In genomic region chr9:118003218-118003886, GRCm38 (mm10) we compare ENCODE assay signal across 26 mouse cellular contexts. TPM values are rescaled to one million over a fixed set of nuclear protein-coding genes. Genes with fewer than 3 reads are reported as not detected.
DNase-seq lines count a peak whose midpoint lies in the region; ATAC-seq and TF ChIP-seq lines count a peak whose summit lies in the region.
"Had no signal": no experiment of that assay in that cellular context is flagged by ENCODE, and none has a peak within 500 bp of the region (broad histone marks: within the 10 kb centered on the region; RNA-seq: fewer than 3 reads in every experiment).

No protein-coding gene starts in this region.

- peak; percentile 16 for DNase-seq in forebrain, embryonic 14.5 days (ENCODE audit: low spot score)
- DNase-seq in intestine, embryonic 14.5 days (ENCODE audit: low spot score) = no peak
- peak; percentile 8 for DNase-seq in lung, postnatal 0 days (ENCODE audit: low spot score)
- no peak for DNase-seq in lung, adult 2 months
- no peak for DNase-seq in frontal cortex, postnatal 36 days (ENCODE audit: low spot score in 2 of 2)
- DNase-seq: adrenal gland, adult 2 months; adrenal gland, postnatal 14 days; B cell, adult 2 months; cerebellum, adult 18-20 months; cerebellum, adult 9-10 months; cerebellum, postnatal 14 days; gastrocnemius, postnatal 10 days; gastrocnemius, postnatal 36 days; kidney, adult 2 months had no signal

- H3K4me3 ChIP-seq in forebrain, embryonic 14.5 days (ENCODE audit: low read depth, low read length) = no peak overlapping the region
- no peak overlapping the region for H3K4me3 ChIP-seq in forebrain, embryonic 16.5 days (replicated peaks; ENCODE audit: low read length)
- no peak overlapping the region for H3K4me3 ChIP-seq in intestine, embryonic 14.5 days (ENCODE audit: low read depth, low read length)
- no peak overlapping the region for H3K4me3 ChIP-seq in intestine, embryonic 16.5 days (ENCODE audit: low read length)
- no peak overlapping the region for H3K4me3 ChIP-seq in lung, postnatal 0 days (ENCODE audit: low read depth, low read length)
- H3K4me3 ChIP-seq in lung, adult 2 months (replicated peaks; ENCODE audit: extremely low read depth, low read depth, low read length) = no peak overlapping the region
- H3K4me3 ChIP-seq in myocyte = no peak overlapping the region
- H3K4me3 ChIP-seq: embryonic facial prominence, embryonic 12.5 days; erythroblast, embryonic 14.5 days; forebrain, embryonic 13.5 days; hindbrain, embryonic 12.5 days; hindbrain, embryonic 15.5 days had no signal

- no peak for TF ChIP-seq EP300 in lung, postnatal 0 days (IDR thresholded peaks at IDR 0.05)

- H3K9ac ChIP-seq in forebrain, embryonic 14.5 days (ENCODE audit: low read length) = no peak overlapping the region
- no peak overlapping the region for H3K9ac ChIP-seq in forebrain, embryonic 16.5 days (replicated peaks; ENCODE audit: low read depth, low read length)
- no peak overlapping the region for H3K9ac ChIP-seq in intestine, embryonic 14.5 days (ENCODE audit: low read length)
- no peak overlapping the region for H3K9ac ChIP-seq in intestine, embryonic 16.5 days (ENCODE audit: low read depth, low read length)
- no peak overlapping the region for H3K9ac ChIP-seq in lung, postnatal 0 days (replicated peaks; ENCODE audit: low read depth)
- H3K9ac ChIP-seq: embryonic facial prominence, embryonic 12.5 days; forebrain, embryonic 13.5 days; hindbrain, embryonic 12.5 days; hindbrain, embryonic 15.5 days had no signal

- no peaks in the 10 kb centered on the region for H3K36me3 ChIP-seq in forebrain, embryonic 14.5 days (ENCODE audit: control insufficient read depth, insufficient read depth, low read length)
- no peaks in the 10 kb centered on the region for H3K36me3 ChIP-seq in forebrain, embryonic 16.5 days (ENCODE audit: control insufficient read depth, insufficient read depth)
- H3K36me3 ChIP-seq in intestine, embryonic 14.5 days (ENCODE audit: control insufficient read depth, insufficient read depth, low read length) = no peaks in the 10 kb centered on the region
- H3K36me3 ChIP-seq in intestine, embryonic 16.5 days (ENCODE audit: control insufficient read depth, insufficient read depth, low read length) = no peaks in the 10 kb centered on the region
- H3K36me3 ChIP-seq in lung, postnatal 0 days (ENCODE audit: insufficient read depth, low read length) = no peaks in the 10 kb centered on the region
- no peaks in the 10 kb centered on the region for H3K36me3 ChIP-seq in myocyte (ENCODE audit: control insufficient read depth, insufficient read depth)
- H3K36me3 ChIP-seq: embryonic facial prominence, embryonic 12.5 days; G1E; hindbrain, embryonic 12.5 days; hindbrain, embryonic 15.5 days had no signal

- H3K79me2 ChIP-seq in myocyte (ENCODE audit: control insufficient read depth, insufficient read depth) = no peaks in the 10 kb centered on the region

- ATAC-seq in forebrain, embryonic 14.5 days = no peak
- no peak for ATAC-seq in forebrain, embryonic 16.5 days
- no peak for ATAC-seq in intestine, embryonic 14.5 days (replicated peaks; ENCODE audit: low FRiP score, low TSS enrichment, low read depth)
- no peak for ATAC-seq in intestine, embryonic 16.5 days
- no peak for ATAC-seq in lung, postnatal 0 days
- ATAC-seq: forebrain, embryonic 13.5 days; intestine, postnatal 0 days had no signal

- no peaks in the 10 kb centered on the region for H3K4me1 ChIP-seq in forebrain, embryonic 14.5 days (ENCODE audit: control insufficient read depth, insufficient read depth, low read length)
- no peaks in the 10 kb centered on the region for H3K4me1 ChIP-seq in forebrain, embryonic 16.5 days (replicated peaks; ENCODE audit: control insufficient read depth, insufficient read depth, low read length)
- H3K4me1 ChIP-seq in intestine, embryonic 14.5 days (replicated peaks; ENCODE audit: control insufficient read depth, insufficient read depth, low read length) = peaks cover 6% of the 10 kb centered on the region; the same call in 1 of the 2 replicates
- 0 out of 2 replicates have a peak, but pooled peaks cover 4% of the 10 kb centered on the region for H3K4me1 ChIP-seq in intestine, embryonic 16.5 days (ENCODE audit: control insufficient read depth, insufficient read depth, low read length)
- H3K4me1 ChIP-seq in lung, postnatal 0 days (ENCODE audit: insufficient read depth, low read depth, low read length) = no peaks in the 10 kb centered on the region
- no peaks in the 10 kb centered on the region for H3K4me1 ChIP-seq in lung, adult 2 months (ENCODE audit: control insufficient read depth, insufficient read depth, low read length)
- H3K4me1 ChIP-seq: embryonic facial prominence, embryonic 12.5 days; forebrain, embryonic 13.5 days; hindbrain, embryonic 12.5 days; hindbrain, embryonic 15.5 days had no signal

- no peak for TF ChIP-seq CTCF in lung, postnatal 0 days (IDR thresholded peaks at IDR 0.05)
- no peak for TF ChIP-seq CTCF in lung, adult 2 months (IDR thresholded peaks at IDR 0.05; ENCODE audit: insufficient read depth, low read length)

- H3K27ac ChIP-seq in forebrain, embryonic 14.5 days (ENCODE audit: low read depth, low read length) = no peak overlapping the region
- no peak overlapping the region for H3K27ac ChIP-seq in forebrain, embryonic 16.5 days (ENCODE audit: low read length)
- H3K27ac ChIP-seq in intestine, embryonic 14.5 days (ENCODE audit: low read depth) = 0 out of 2 replicates have a peak overlapping the region, but pooled peaks have one; percentile 35
- no peak overlapping the region for H3K27ac ChIP-seq in intestine, embryonic 16.5 days (ENCODE audit: low read length)
- no peak overlapping the region for H3K27ac ChIP-seq in lung, postnatal 0 days (ENCODE audit: low read length)
- H3K27ac ChIP-seq: embryonic facial prominence, embryonic 12.5 days; forebrain, embryonic 13.5 days; hindbrain, embryonic 12.5 days; hindbrain, embryonic 15.5 days had no signal

- H3K9me3 ChIP-seq in forebrain, embryonic 14.5 days (replicated peaks; ENCODE audit: control insufficient read depth, low read length) = no peaks in the 10 kb centered on the region
- H3K9me3 ChIP-seq in forebrain, embryonic 16.5 days (ENCODE audit: control insufficient read depth, low read length) = no peaks in the 10 kb centered on the region
- H3K9me3 ChIP-seq in intestine, embryonic 14.5 days (ENCODE audit: control insufficient read depth, low read length) = no peaks in the 10 kb centered on the region
- H3K9me3 ChIP-seq in intestine, embryonic 16.5 days (ENCODE audit: control insufficient read depth, low read length) = no peaks in the 10 kb centered on the region
- no peaks in the 10 kb centered on the region for H3K9me3 ChIP-seq in lung, postnatal 0 days (ENCODE audit: low read length)
- H3K9me3 ChIP-seq: embryonic facial prominence, embryonic 12.5 days; forebrain, embryonic 13.5 days; G1E; hindbrain, embryonic 12.5 days; hindbrain, embryonic 15.5 days had no signal

- H3K27me3 ChIP-seq in forebrain, embryonic 14.5 days (replicated peaks; ENCODE audit: control insufficient read depth, insufficient read depth, low read length) = no peaks in the 10 kb centered on the region
- H3K27me3 ChIP-seq in forebrain, embryonic 16.5 days (replicated peaks; ENCODE audit: control insufficient read depth, insufficient read depth, low read length) = no peaks in the 10 kb centered on the region
- no peaks in the 10 kb centered on the region for H3K27me3 ChIP-seq in intestine, embryonic 14.5 days (replicated peaks; ENCODE audit: control insufficient read depth, insufficient read depth, low read length)
- no peaks in the 10 kb centered on the region for H3K27me3 ChIP-seq in intestine, embryonic 16.5 days (replicated peaks; ENCODE audit: control insufficient read depth, insufficient read depth, low read length)
- no peaks in the 10 kb centered on the region for H3K27me3 ChIP-seq in lung, postnatal 0 days (replicated peaks; ENCODE audit: insufficient read depth, low read length)
- no peaks in the 10 kb centered on the region for H3K27me3 ChIP-seq in myocyte (ENCODE audit: control insufficient read depth, insufficient read depth, insufficient read length)
- H3K27me3 ChIP-seq: CH12.LX; embryonic facial prominence, embryonic 12.5 days; forebrain, embryonic 13.5 days; hindbrain, embryonic 12.5 days; hindbrain, embryonic 15.5 days had no signal

- 77% methylated on average over 4 of the region's 4 CpGs for WGBS in forebrain, embryonic 14.5 days
- WGBS in forebrain, embryonic 16.5 days = 68% methylated on average over 4 of the region's 4 CpGs
- WGBS in intestine, embryonic 14.5 days = 40% methylated on average over 4 of the region's 4 CpGs
- 54% methylated on average over 4 of the region's 4 CpGs for WGBS in intestine, embryonic 16.5 days
- 59% methylated on average over 4 of the region's 4 CpGs for WGBS in lung, postnatal 0 days
- WGBS in lung, adult 2 months = 73% methylated on average over 4 of the region's 4 CpGs

- H3ac ChIP-seq in myocyte (ENCODE audit: control insufficient read depth, insufficient read length) = no peak overlapping the region

- TF ChIP-seq POLR2A in lung, adult 2 months (IDR thresholded peaks at IDR 0.05; ENCODE audit: borderline replicate concordance, extremely low read depth, low read depth, low read length) = no peak
- no peak for TF ChIP-seq POLR2A in myocyte (IDR thresholded peaks at IDR 0.05; ENCODE audit: insufficient read length, low read depth)

- H3K4me2 ChIP-seq in forebrain, embryonic 14.5 days (ENCODE audit: low read length) = no peak overlapping the region
- no peak overlapping the region for H3K4me2 ChIP-seq in forebrain, embryonic 16.5 days (ENCODE audit: low read length)
- H3K4me2 ChIP-seq in intestine, embryonic 14.5 days (ENCODE audit: low read length) = no peak overlapping the region
- H3K4me2 ChIP-seq in intestine, embryonic 16.5 days (ENCODE audit: low read depth, low read length) = no peak overlapping the region
- H3K4me2 ChIP-seq in lung, postnatal 0 days (replicated peaks; ENCODE audit: low read depth, low read length) = no peak overlapping the region
- no peak overlapping the region for H3K4me2 ChIP-seq in myocyte (ENCODE audit: low read depth)
- H3K4me2 ChIP-seq: embryonic facial prominence, embryonic 12.5 days; forebrain, embryonic 13.5 days; heart, embryonic 11.5 days; hindbrain, embryonic 12.5 days; hindbrain, embryonic 15.5 days had no signal

TF ChIP-seq in myocyte, 11 proteins besides CTCF, POLR2A, EP300 and RAD21 (continues in another document):
- TF ChIP-seq E2F4 (IDR thresholded peaks at IDR 0.05; ENCODE audit: insufficient read depth) (no peak), MYOD1 (IDR thresholded peaks at IDR 0.05; ENCODE audit: control insufficient read depth in 1 of 3, insufficient read length in 2 of 3, low read depth in 2 of 3) (peak in 2 of 3 experiments; percentile 34), TCF3 (IDR thresholded peaks at IDR 0.05; ENCODE audit: insufficient read length, low read depth) (no peak)

RNA-seq across cellular contexts. Expression of gene Azi2, which starts 36.9 kb away (rescaled TPM):
- polyA plus RNA-seq in forebrain, embryonic 14.5 days (2014; fragmentation: Nextera tagmentation; extraction: Ambion mirVana) = 76.7 and 88.1 TPM in 2 replicates
- 87.2 and 92.4 TPM in 2 replicates for polyA plus RNA-seq in forebrain, embryonic 16.5 days (2015; fragmentation: Nextera tagmentation; extraction: Ambion mirVana)
- 78.2 and 89.0 TPM in 2 replicates for polyA plus RNA-seq in intestine, embryonic 14.5 days (2014; fragmentation: Nextera tagmentation; extraction: Ambion mirVana)
- polyA plus RNA-seq in intestine, embryonic 16.5 days (2015; fragmentation: Nextera tagmentation; extraction: Ambion mirVana) = 68.3 and 71.3 TPM in 2 replicates
- polyA plus RNA-seq in lung, postnatal 0 days (2015; fragmentation: Nextera tagmentation; extraction: Ambion mirVana) = 58.4 and 59.5 TPM in 2 replicates
- 20.8 TPM in 2 replicates for polyA plus RNA-seq in lung, adult 2 months (2012; rRNA removed)
- polyA plus RNA-seq in myocyte (2012; fragmentation: generic; extraction: Trizol) = 21.6 TPM

Comparison
In these comparisons a context has a peak if more than half of its experiments do, and no peak if none do; other contexts are left out.
1. DNase-seq: peak in forebrain, embryonic 14.5 days (single experiment) and lung, postnatal 0 days (single experiment); none in intestine, embryonic 14.5 days (single experiment), lung, adult 2 months (single experiment) and frontal cortex, postnatal 36 days (0 of 2).